Mouse (Mus musculus) spleen, adult 2 months (tissue): ENCODE data around the gene Angel1.

ENCODE experiments used
- CTCF ChIP-seq: fragments of 200-500 bp; IDR thresholded peaks from 2 replicates; pipeline ENCODE4 v1.5.1; 2011; ENCODE audit warnings: mild to moderate bottlenecking, inconsistent platforms; ENCODE audit not compliant: insufficient read depth, insufficient read length, insufficient replicate concordance; ENCODE audit errors: extremely low read depth
- POLR2A ChIP-seq: fragments of 200-500 bp; IDR thresholded peaks from 2 replicates; pipeline ENCODE4 v1.6.1; 2011; ENCODE audit warnings: low read depth, low read length, inconsistent platforms

- TF ChIP-seq POLR2A, result no peak
- TF ChIP-seq CTCF, result no peak
Measured at GRCm38 (mm10) chr12:86719961-86720639, 6.2 kb downstream of the Angel1 start.
